Mouse (Mus musculus): ENCODE results near the gene Smad6. TPM values are rescaled to one million over a fixed set of nuclear protein-coding genes. Genes with fewer than 3 reads are reported as not detected.

The Smad6 gene
- polyA plus RNA-seq, 1 experiment from 2014 or later, result 1.8 TPM

GRCm38 (mm10) chr9:64024976-64025375 lies 3.1 kb upstream of the Smad6 start:
- no peaks in the 10 kb centered on the region for H3K36me3 ChIP-seq (replicated peaks; ENCODE audit: insufficient read depth, low read length)
- H3K27ac ChIP-seq (ENCODE audit: low read depth), result no peak overlapping the region
- DNase-seq, result peak; percentile 37
- peaks cover 31% of the 10 kb centered on the region for H3K4me1 ChIP-seq (ENCODE audit: insufficient read depth)
- H3K9ac ChIP-seq (replicated peaks), result no peak overlapping the region
- no peak for ATAC-seq
- H3K27me3 ChIP-seq (ENCODE audit: insufficient read depth, low read length), result peaks cover 27% of the 10 kb centered on the region
- no peak overlapping the region for H3K4me2 ChIP-seq (ENCODE audit: low read depth, low read length)
- whole genome bisulfite sequencing (ENCODE audit: insufficient replicate concordance), result 4% methylated on average over 2 of the region's 2 CpGs
- H3K4me3 ChIP-seq (ENCODE audit: low read depth, low read length), result no peak overlapping the region
- H3K9me3 ChIP-seq (ENCODE audit: low read length), result no peaks in the 10 kb centered on the region
- TF ChIP-seq EP300 (IDR thresholded peaks at IDR 0.05; ENCODE audit: low read depth) (no peak), CTCF (IDR thresholded peaks at IDR 0.05; ENCODE audit: low read depth) (peak; percentile 80)

- Histone ChIP-seq H3K36me3 (replicated peaks; ENCODE audit: insufficient read depth, low read length) (no peaks in the 10 kb centered on the region), H3K4me1 (ENCODE audit: insufficient read depth) (peaks cover 46% of the 10 kb centered on the region), H3K9me3 (ENCODE audit: low read length) (no peaks in the 10 kb centered on the region), H3K27ac (ENCODE audit: low read depth) (peak overlapping the region; percentile 96), H3K4me3 (ENCODE audit: low read depth, low read length) (peak overlapping the region; percentile 62), H3K9ac (replicated peaks) (peak overlapping the region; percentile 73), H3K27me3 (ENCODE audit: insufficient read depth, low read length) (peaks cover 49% of the 10 kb centered on the region), H3K4me2 (ENCODE audit: low read depth, low read length) (peak overlapping the region; percentile 98)
- peak; percentile 97 for DNase-seq
- no peak for TF ChIP-seq CTCF (IDR thresholded peaks at IDR 0.05; ENCODE audit: low read depth)
- peak; percentile 6; the same call in 1 of the 2 replicates for TF ChIP-seq EP300 (IDR thresholded peaks at IDR 0.05; ENCODE audit: low read depth)
- peak; percentile 86 for ATAC-seq
- under 1% methylated on average over 45 of the region's 54 CpGs for WGBS (ENCODE audit: insufficient replicate concordance)
Measured at GRCm38 (mm10) chr9:64022562-64023366, 905 bp upstream of the Smad6 start.

GRCm38 (mm10) chr9:64021319-64021850 lies 474 bp downstream of the Smad6 start:
- DNase-seq, result no peak

GRCm38 (mm10) chr9:64020606-64021318 lies 1.1 kb downstream of the Smad6 start:
- ATAC-seq (no peak), DNase-seq (peak; percentile 52)
- TF ChIP-seq EP300 (IDR thresholded peaks at IDR 0.05; ENCODE audit: low read depth), result no peak
- no peak for TF ChIP-seq CTCF (IDR thresholded peaks at IDR 0.05; ENCODE audit: low read depth)
- under 1% methylated on average over 64 of the region's 89 CpGs for WGBS (ENCODE audit: insufficient replicate concordance)
- Histone ChIP-seq H3K4me2 (ENCODE audit: low read depth, low read length) (peak overlapping the region; percentile 98), H3K9ac (replicated peaks) (peak overlapping the region; percentile 73), H3K27me3 (ENCODE audit: insufficient read depth, low read length) (peaks cover 49% of the 10 kb centered on the region), H3K9me3 (ENCODE audit: low read length) (no peaks in the 10 kb centered on the region), H3K36me3 (replicated peaks; ENCODE audit: insufficient read depth, low read length) (no peaks in the 10 kb centered on the region), H3K27ac (ENCODE audit: low read depth) (peak overlapping the region; percentile 96), H3K4me3 (ENCODE audit: low read depth, low read length) (peak overlapping the region; percentile 62), H3K4me1 (ENCODE audit: insufficient read depth) (peaks cover 58% of the 10 kb centered on the region)

More at GRCm38 (mm10) chr9:64021319-64021850, 474 bp downstream of the Smad6 start:
- H3K4me3 ChIP-seq (ENCODE audit: low read depth, low read length), result peak overlapping the region; percentile 62
- H3K4me2 ChIP-seq (ENCODE audit: low read depth, low read length), result peak overlapping the region; percentile 98
- under 1% methylated on average over 28 of the region's 32 CpGs for WGBS (ENCODE audit: insufficient replicate concordance)
- H3K36me3 ChIP-seq (replicated peaks; ENCODE audit: insufficient read depth, low read length), result no peaks in the 10 kb centered on the region
- no peak for ATAC-seq
- no peak for TF ChIP-seq CTCF (IDR thresholded peaks at IDR 0.05; ENCODE audit: low read depth)
- TF ChIP-seq EP300 (IDR thresholded peaks at IDR 0.05; ENCODE audit: low read depth), result no peak
- H3K9ac ChIP-seq (replicated peaks), result peak overlapping the region; percentile 73
- H3K27me3 ChIP-seq (ENCODE audit: insufficient read depth, low read length), result peaks cover 49% of the 10 kb centered on the region
- H3K9me3 ChIP-seq (ENCODE audit: low read length), result no peaks in the 10 kb centered on the region
- peaks cover 58% of the 10 kb centered on the region for H3K4me1 ChIP-seq (ENCODE audit: insufficient read depth)
- H3K27ac ChIP-seq (ENCODE audit: low read depth), result peak overlapping the region; percentile 96

GRCm38 (mm10) chr9:64020171-64020605 lies 1.7 kb downstream of the Smad6 start:
- H3K9me3 ChIP-seq (ENCODE audit: low read length), result no peaks in the 10 kb centered on the region
- WGBS (ENCODE audit: insufficient replicate concordance), result under 1% methylated on average over 46 of the region's 50 CpGs
- TF ChIP-seq CTCF (IDR thresholded peaks at IDR 0.05; ENCODE audit: low read depth) (no peak), EP300 (IDR thresholded peaks at IDR 0.05; ENCODE audit: low read depth) (no peak)
- H3K9ac ChIP-seq (replicated peaks), result peak overlapping the region; percentile 73
- DNase-seq, result no peak
- H3K4me2 ChIP-seq (ENCODE audit: low read depth, low read length), result peak overlapping the region; percentile 98
- no peak for ATAC-seq
- peaks cover 49% of the 10 kb centered on the region for H3K27me3 ChIP-seq (ENCODE audit: insufficient read depth, low read length)
- H3K36me3 ChIP-seq (replicated peaks; ENCODE audit: insufficient read depth, low read length), result no peaks in the 10 kb centered on the region
- peak overlapping the region; percentile 96; the same call in 1 of the 2 replicates for H3K27ac ChIP-seq (ENCODE audit: low read depth)
- peaks cover 55% of the 10 kb centered on the region for H3K4me1 ChIP-seq (ENCODE audit: insufficient read depth)
- peak overlapping the region; percentile 62 for H3K4me3 ChIP-seq (ENCODE audit: low read depth, low read length)
